Mouse (Mus musculus) forebrain, embryonic 16.5 days (tissue): ENCODE measurements around the gene Creb1. TPM values are rescaled to one million over a fixed set of nuclear protein-coding genes. Genes with fewer than 3 reads are reported as not detected.
"Not testable (repeated sequence)": the region's sequence is repeated elsewhere in the genome, so short reads cannot be mapped to it uniquely, and the experiment has no call there.

Experiments
- ATAC-seq: fragments of 200-750 bp; cut with Nextera tagmentation; 2 replicates; pipeline ENCODE4 v1.8.0; 2017; ENCODE audit warnings: mild to moderate bottlenecking, moderate library complexity
- H3K27ac ChIP-seq: fragments of 300-500 bp; sonication (generic); 2 replicates; pipeline ENCODE4 v1.5.1; 2014; ENCODE audit warnings: low read length, control low read depth
- H3K27me3 ChIP-seq: fragments of 300-500 bp; sonication (generic); replicated peaks from 2 replicates; pipeline ENCODE4 v1.6.1; 2014; ENCODE audit warnings: low read length; ENCODE audit not compliant: control insufficient read depth, insufficient read depth
- H3K36me3 ChIP-seq: fragments of 300-500 bp; sonication (generic); 2 replicates; pipeline ENCODE4 v1.6.1; 2014; ENCODE audit not compliant: control insufficient read depth, insufficient read depth
- H3K4me1 ChIP-seq: fragments of 300-500 bp; sonication (generic); replicated peaks from 2 replicates; pipeline ENCODE4 v1.6.1; 2014; ENCODE audit warnings: low read length; ENCODE audit not compliant: control insufficient read depth, insufficient read depth
- H3K4me2 ChIP-seq: fragments of 300-500 bp; sonication (generic); 2 replicates; pipeline ENCODE4 v1.6.1; 2014; ENCODE audit warnings: mild to moderate bottlenecking, low read length, control low read depth
- H3K4me3 ChIP-seq: fragments of 300-500 bp; sonication (generic); replicated peaks from 2 replicates; pipeline ENCODE4 v1.5.1; 2014; ENCODE audit warnings: mild to moderate bottlenecking, low read length, control low read depth
- H3K9ac ChIP-seq: fragments of 300-500 bp; sonication (generic); replicated peaks from 2 replicates; pipeline ENCODE4 v1.6.1; 2014; ENCODE audit warnings: low read depth, low read length, control low read depth
- H3K9me3 ChIP-seq: fragments of 300-500 bp; sonication (generic); 2 replicates; pipeline ENCODE4 v1.6.1; 2016; ENCODE audit warnings: low read length; ENCODE audit not compliant: control insufficient read depth
- WGBS: fragments of 180-500 bp; shearing (Covaris S2); extraction: QIAGEN DNeasy Blood & Tissue Kit; methylation state at CpG from one replicate; pipeline ENCODE4 v1.1.7; 2014; 5-methylcytosine and 5-hydroxymethylcytosine counted together
- polyA plus RNA-seq: library from polyadenylated mRNA; unstranded; fragments of >200 nt; fragmentation: Nextera tagmentation; extraction: Ambion mirVana; gene quantifications from 2 replicates; pipeline ENCODE4 v1.2.1, GENCODE M21; 2015

Creb1 gene
- polyA plus RNA-seq, 1 experiment from 2014 or later = 51.6 TPM

DNA sequence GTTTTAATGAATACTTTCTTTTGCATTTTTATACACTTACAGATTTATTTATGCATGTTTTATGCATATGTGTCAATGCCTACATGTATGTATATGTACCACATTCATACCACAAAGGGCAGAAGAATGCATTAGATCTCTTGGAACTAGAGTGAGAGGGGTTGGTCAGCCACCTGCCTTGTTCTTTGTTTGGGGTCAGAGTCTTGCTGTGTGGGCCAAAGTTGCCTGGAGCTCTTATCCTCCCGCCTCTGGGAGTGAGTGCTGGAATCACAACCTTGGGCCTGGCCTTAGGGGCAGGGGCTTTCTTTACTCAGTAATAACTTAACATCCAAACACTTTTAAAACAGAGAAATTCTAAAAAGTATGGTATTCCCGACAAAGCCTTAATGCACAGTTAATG lies 44.3 kb downstream of the Creb1 start:
- Histone ChIP-seq H3K36me3 (peaks cover 22% of the 10 kb centered on the region), H3K9ac (no peak overlapping the region), H3K4me1 (no peaks in the 10 kb centered on the region), H3K27ac (no peak overlapping the region), H3K4me2 (no peak overlapping the region), H3K27me3 (no peaks in the 10 kb centered on the region), H3K4me3 (no peak overlapping the region), H3K9me3 (no peaks in the 10 kb centered on the region)
- whole genome bisulfite sequencing = 62% methylated on average over 2 of the region's 2 CpGs
- no peak for ATAC-seq

DNA sequence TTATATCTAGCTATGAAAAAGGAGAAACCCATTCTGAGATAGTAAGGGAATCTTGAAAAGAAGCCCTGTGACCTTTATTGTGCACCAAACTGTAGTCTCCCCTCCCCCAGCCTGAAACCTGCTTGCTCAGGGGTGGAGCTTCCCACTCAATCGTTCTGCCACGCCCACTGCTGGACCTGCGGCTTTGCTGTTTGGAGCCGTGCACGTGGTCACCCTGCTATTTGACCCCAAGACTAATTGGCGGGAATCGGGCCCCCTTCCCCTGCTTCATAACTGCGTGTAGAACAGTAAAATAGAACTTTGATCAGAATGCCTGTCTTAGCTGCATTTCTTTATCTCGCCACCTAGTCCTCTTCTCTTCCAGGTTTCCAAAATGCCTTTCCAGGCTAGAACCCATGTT lies 45.5 kb downstream of the Creb1 start:
- not testable (repeated sequence) for H3K4me3 ChIP-seq, H3K27me3 ChIP-seq, ATAC-seq, H3K9ac ChIP-seq, H3K4me2 ChIP-seq, H3K4me1 ChIP-seq, H3K27ac ChIP-seq, H3K9me3 ChIP-seq
- peaks cover 24% of the 10 kb centered on the region for H3K36me3 ChIP-seq
- 41% methylated on average over 9 of the region's 9 CpGs for WGBS

DNA sequence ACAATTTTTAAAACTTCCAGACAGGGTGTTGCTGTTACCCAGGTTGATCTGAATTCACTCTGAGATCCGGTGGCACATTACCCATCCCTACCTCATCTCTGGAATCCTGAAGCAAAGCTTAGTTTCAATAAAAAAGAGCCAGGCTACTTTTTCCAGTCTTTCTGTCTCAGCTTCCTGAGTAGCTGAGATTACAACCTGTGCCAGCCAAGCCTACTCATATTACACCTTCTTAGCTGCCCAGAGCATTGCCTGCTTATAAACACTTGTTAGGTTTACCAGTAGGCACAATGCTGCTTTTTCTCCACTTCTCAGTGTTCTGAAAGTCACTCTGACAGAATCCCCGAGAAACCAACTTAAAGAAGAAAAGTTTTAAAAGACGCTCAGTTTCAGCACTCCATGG lies 46.4 kb downstream of the Creb1 start:
- no peak overlapping the region for H3K27ac ChIP-seq
- peaks cover 24% of the 10 kb centered on the region for H3K36me3 ChIP-seq
- 90% methylated on average over 3 of the region's 3 CpGs for WGBS
- H3K4me1 ChIP-seq = no peaks in the 10 kb centered on the region
- no peaks in the 10 kb centered on the region for H3K27me3 ChIP-seq
- H3K4me2 ChIP-seq = no peak overlapping the region
- no peak overlapping the region for H3K9ac ChIP-seq
- no peak for ATAC-seq
- no peak overlapping the region for H3K4me3 ChIP-seq
- no peaks in the 10 kb centered on the region for H3K9me3 ChIP-seq

DNA sequence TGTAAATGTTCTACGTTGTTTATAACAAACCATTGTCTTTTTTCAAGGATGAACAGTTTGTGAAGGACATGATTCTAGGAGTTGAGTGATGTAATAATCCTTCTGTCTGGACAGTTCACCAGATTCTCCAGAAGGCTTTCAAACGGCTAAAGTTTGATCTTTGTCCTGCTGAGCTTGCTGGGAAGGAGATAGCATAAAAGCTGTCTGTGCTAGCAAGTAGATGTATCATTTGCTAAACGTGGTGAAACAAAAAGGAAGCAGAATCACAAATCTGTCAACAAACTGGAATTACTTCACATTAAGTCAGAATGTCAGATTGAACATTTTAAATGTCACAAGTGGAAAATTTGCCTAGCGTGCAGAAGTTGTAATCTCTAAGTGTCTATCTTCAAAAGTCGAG lies 66.5 kb downstream of the Creb1 start:
- H3K4me3 ChIP-seq = no peak overlapping the region
- no peak for ATAC-seq
- WGBS = 59% methylated on average over 5 of the region's 5 CpGs
- no peak overlapping the region for H3K27ac ChIP-seq
- 0 out of 2 replicates have a peak, but pooled peaks cover 1% of the 10 kb centered on the region for H3K36me3 ChIP-seq
- H3K4me1 ChIP-seq = no peaks in the 10 kb centered on the region
- no peaks in the 10 kb centered on the region for H3K27me3 ChIP-seq
- no peaks in the 10 kb centered on the region for H3K9me3 ChIP-seq
- no peak overlapping the region for H3K9ac ChIP-seq
- no peak overlapping the region for H3K4me2 ChIP-seq

DNA sequence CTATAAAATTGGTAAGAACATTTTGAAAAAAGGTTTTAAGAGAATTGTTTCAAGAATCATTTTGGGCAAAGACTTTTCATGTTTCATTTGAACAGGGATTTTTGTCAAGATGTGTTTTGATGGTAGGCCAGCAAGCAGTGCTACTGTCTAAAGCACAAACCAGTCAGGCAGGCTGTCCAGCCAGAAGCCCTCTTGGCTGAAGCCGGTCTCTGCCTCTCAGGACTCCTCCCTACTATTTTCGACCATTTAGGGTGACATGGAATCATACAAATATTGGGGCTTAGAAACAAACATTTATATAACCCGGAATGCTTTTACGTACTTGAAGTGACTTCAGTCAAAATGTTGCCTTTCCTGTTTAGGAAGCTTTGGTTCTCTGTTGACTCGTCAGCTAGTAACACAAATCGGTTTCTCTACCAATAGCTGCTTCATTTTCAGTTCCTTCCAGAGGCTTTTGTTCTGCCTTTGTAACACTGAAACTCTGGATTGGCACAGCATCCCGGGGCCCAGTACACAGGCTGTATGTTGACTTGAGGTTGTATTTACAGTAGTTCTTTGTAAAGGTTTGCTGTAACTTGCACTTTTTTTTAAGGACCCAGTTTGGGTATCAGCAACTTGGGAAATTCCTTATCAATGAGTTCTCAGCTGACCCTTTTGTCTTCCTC lies 68.1 kb downstream of the Creb1 start:
- no peak overlapping the region for H3K27ac ChIP-seq
- no peaks in the 10 kb centered on the region for H3K4me1 ChIP-seq
- H3K9me3 ChIP-seq = no peaks in the 10 kb centered on the region
- WGBS = 83% methylated on average over 7 of the region's 7 CpGs
- 0 out of 2 replicates have a peak, but pooled peaks cover 4% of the 10 kb centered on the region for H3K36me3 ChIP-seq
- ATAC-seq = no peak
- H3K4me3 ChIP-seq = no peak overlapping the region
- H3K4me2 ChIP-seq = no peak overlapping the region
- H3K27me3 ChIP-seq = no peaks in the 10 kb centered on the region
- H3K9ac ChIP-seq = no peak overlapping the region

DNA sequence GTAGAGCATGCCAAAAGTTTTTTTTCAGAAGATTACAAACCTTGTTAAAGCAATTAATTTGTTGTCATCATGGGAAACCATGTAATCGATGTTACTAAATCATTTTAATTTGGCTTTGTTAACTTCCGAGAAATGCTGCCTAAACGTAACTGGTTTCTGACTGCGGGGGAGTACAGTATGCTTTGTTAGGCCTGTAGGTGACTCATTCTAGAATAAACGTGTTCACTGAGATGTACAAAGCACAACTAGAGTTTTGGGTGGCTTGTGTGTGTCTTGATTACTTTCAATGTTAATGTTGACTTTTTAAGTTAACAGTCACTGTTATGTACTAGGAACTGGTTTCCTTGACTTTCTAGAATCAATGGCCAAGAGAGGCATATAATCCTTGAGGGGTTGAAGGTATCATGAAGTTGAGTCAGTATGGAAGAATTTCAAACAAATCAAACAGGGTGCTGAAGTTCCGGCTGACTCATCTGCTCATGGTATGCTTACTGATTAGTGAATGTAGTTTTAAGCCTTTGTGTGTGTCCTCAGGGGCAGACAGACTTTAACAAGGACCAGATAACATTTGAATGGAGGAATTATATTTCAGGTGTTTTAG lies 68.9 kb downstream of the Creb1 start:
- Histone ChIP-seq H3K4me3 (no peak overlapping the region), H3K4me1 (no peaks in the 10 kb centered on the region), H3K27me3 (no peaks in the 10 kb centered on the region), H3K9me3 (no peaks in the 10 kb centered on the region), H3K36me3 (peaks cover 6% of the 10 kb centered on the region; the same call in 1 of the 2 replicates), H3K27ac (no peak overlapping the region), H3K4me2 (no peak overlapping the region), H3K9ac (no peak overlapping the region)
- ATAC-seq = no peak
- WGBS = 89% methylated on average over 6 of the region's 6 CpGs

DNA sequence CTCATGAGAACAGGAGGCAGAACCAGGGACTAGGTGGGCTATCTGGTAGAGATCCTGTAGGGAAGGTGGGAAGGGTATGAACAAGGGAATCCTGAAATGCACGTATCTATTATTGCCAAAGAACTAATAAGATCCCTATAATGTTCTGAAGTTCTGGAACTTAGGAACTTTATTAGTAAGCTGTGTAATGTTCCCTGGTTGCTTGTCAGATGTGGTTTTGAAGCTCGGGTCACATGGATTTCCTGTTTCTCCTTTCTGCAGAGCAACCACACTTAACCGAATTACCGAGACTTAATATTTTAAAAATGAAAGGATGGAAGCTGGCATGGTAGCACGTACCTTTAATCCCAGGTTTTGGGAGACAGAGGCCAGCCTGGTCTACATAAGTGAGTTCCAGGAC lies 70.9 kb downstream of the Creb1 start:
- 95% methylated on average over 5 of the region's 5 CpGs for WGBS
- Histone ChIP-seq H3K4me2 (no peak overlapping the region), H3K36me3 (peaks cover 6% of the 10 kb centered on the region; the same call in 1 of the 2 replicates), H3K9ac (no peak overlapping the region), H3K4me1 (no peaks in the 10 kb centered on the region), H3K4me3 (no peak overlapping the region), H3K27me3 (no peaks in the 10 kb centered on the region), H3K9me3 (no peaks in the 10 kb centered on the region), H3K27ac (no peak overlapping the region)
- ATAC-seq = no peak

DNA sequence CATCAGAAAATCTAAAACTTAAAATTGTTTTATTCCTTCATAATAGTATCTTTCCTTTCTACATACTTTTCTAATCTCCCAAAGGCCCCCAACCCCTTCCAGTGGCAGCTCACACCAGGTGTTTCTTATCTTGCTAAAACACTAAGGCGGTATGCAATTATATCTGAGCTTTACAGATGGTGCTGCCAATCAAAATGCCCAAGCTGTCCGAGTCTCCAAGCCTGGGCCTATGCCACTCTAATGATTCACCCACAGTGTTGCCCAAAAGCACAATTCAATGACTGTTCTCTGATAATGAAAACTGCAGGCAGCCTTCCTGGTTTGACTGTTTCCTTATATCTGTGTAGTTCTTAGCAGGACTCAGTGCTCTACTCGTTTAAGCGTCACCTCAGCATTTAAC lies 76.7 kb downstream of the Creb1 start:
- H3K4me1 ChIP-seq = peaks cover 3% of the 10 kb centered on the region; the same call in 1 of the 2 replicates
- no peak overlapping the region for H3K9ac ChIP-seq
- H3K27ac ChIP-seq = no peak overlapping the region
- H3K9me3 ChIP-seq = no peaks in the 10 kb centered on the region
- ATAC-seq = no peak
- no peak overlapping the region for H3K4me2 ChIP-seq
- 70% methylated on average over 4 of the region's 4 CpGs for WGBS
- H3K4me3 ChIP-seq = no peak overlapping the region
- peaks cover 4% of the 10 kb centered on the region; the same call in 1 of the 2 replicates for H3K36me3 ChIP-seq
- H3K27me3 ChIP-seq = no peaks in the 10 kb centered on the region

DNA sequence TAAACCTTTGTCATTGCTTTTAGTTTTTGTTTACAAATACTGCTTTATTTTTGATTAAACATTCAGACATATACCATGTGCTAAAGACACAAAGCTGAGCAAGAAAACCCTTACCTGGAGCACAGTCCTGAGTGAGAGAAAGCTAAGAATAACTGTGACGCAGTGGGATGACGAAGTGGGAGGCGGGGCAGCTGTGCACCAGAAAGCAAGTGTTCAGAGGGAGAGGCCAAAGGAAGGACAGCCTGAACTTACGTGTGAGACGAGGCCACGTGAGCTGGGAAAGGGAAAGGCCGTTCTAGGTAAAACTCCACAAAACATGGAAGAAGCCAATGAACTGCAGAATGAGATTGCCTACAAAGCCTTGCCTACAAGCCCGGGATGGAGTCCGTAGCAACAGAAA lies 77.5 kb downstream of the Creb1 start:
- Histone ChIP-seq H3K4me1 (peaks cover 3% of the 10 kb centered on the region; the same call in 1 of the 2 replicates), H3K36me3 (peaks cover 4% of the 10 kb centered on the region; the same call in 1 of the 2 replicates), H3K27ac (no peak overlapping the region), H3K27me3 (no peaks in the 10 kb centered on the region), H3K4me2 (no peak overlapping the region), H3K4me3 (no peak overlapping the region), H3K9me3 (no peaks in the 10 kb centered on the region), H3K9ac (no peak overlapping the region)
- WGBS = 92% methylated on average over 9 of the region's 9 CpGs
- no peak for ATAC-seq
